Mouse (Mus musculus): ENCODE measurements at regions not wholly inside any gene's neighbourhood (a gene's known extent, or its start where the extent isn't known, plus 50 kb on each side); places are given as distances from the start of the nearest gene placed in this dataset.

GRCm38 (mm10) chr3:15074949-15075348 is 188.9 kb downstream of the Car2 start:
- Histone ChIP-seq H3K4me3 (replicated peaks) (no peak overlapping the region), H3K4me2 (no peak overlapping the region), H3K4me1 (replicated peaks) (0 out of 2 replicates have a peak, but pooled peaks cover 2% of the 10 kb centered on the region), H3K9me3 (replicated peaks) (no peaks in the 10 kb centered on the region), H3K27ac (no peak overlapping the region), H3K36me3 (no peaks in the 10 kb centered on the region), H3K27me3 (no peaks in the 10 kb centered on the region), H3K9ac (no peak overlapping the region)
- peak; percentile 71 for ATAC-seq (ENCODE audit: low read depth)
- DNase-seq: no peak

DNA sequence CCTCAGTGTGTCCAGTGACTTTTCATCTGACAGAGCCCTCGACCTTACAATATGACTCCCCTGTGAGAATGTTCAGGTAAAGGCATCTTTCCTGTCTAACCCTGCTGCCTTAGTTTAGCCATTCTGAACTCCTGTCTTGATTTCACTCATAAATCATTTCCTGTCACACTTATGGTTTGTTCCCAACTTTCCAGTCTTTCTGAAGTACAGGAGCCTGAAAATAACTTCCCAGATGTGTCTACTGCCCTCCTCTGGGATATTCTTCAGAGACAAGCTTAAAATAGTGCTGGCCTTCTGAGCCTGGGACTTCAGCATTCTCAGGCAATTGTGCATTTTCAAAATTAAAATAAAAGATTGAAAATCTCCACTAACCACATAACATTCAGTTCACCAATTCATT is 204.1 kb downstream of the Car2 start:
- no peaks in the 10 kb centered on the region for H3K4me1 ChIP-seq (replicated peaks)
- H3K4me2 ChIP-seq: no peak overlapping the region
- DNase-seq (no peak), ATAC-seq (ENCODE audit: low read depth) (no peak)
- 29% methylated on average over 1 of the region's 1 CpGs for WGBS (ENCODE audit: insufficient replicate concordance)
- no peak overlapping the region for H3K4me3 ChIP-seq (replicated peaks)
- no peak overlapping the region for H3K27ac ChIP-seq
- no peak overlapping the region for H3K9ac ChIP-seq
- no peaks in the 10 kb centered on the region for H3K27me3 ChIP-seq
- no peaks in the 10 kb centered on the region for H3K9me3 ChIP-seq (replicated peaks)
- no peaks in the 10 kb centered on the region for H3K36me3 ChIP-seq

DNA sequence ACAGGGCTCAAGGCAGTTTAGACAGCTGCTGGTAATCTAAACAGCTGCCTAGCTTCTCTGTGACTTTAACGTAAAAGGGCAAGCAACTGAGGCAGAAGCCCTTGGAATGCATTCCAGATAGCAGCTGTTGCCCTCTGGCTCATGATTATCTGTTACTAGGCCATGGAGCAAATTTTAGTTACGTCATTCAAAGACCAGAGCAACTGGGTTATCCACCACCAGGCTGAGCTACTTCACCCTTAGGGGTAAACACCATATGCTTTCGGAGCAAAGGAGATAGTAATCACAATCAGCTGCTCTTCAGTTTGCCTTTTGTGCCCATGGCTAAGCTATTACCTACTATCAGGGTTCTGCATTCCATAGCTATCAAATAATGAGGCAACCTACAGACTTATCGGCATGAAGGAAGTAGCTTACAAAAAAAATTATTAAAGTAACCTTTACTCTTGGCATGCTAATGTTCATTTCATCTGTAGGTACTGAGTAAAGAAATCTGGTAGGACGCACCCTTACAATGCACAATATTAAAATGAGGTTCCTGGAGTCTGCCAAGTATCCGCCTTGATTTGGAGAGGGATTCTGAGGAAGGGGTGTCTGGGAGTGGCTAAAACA is 212.2 kb downstream of the Car2 start:
- ATAC-seq (ENCODE audit: low read depth) (no peak), DNase-seq (no peak)
- Histone ChIP-seq H3K9me3 (replicated peaks) (no peaks in the 10 kb centered on the region), H3K9ac (no peak overlapping the region), H3K27me3 (no peaks in the 10 kb centered on the region), H3K4me2 (no peak overlapping the region), H3K36me3 (no peaks in the 10 kb centered on the region), H3K27ac (no peak overlapping the region), H3K4me3 (replicated peaks) (no peak overlapping the region), H3K4me1 (replicated peaks) (no peaks in the 10 kb centered on the region)
- WGBS (ENCODE audit: insufficient replicate concordance): 51% methylated on average over 6 of the region's 6 CpGs

- Histone ChIP-seq H3K4me1 (replicated peaks) (no peaks in the 10 kb centered on the region), H3K4me3 (replicated peaks) (no peak overlapping the region), H3K27ac (no peak overlapping the region), H3K36me3 (no peaks in the 10 kb centered on the region), H3K9ac (no peak overlapping the region), H3K27me3 (no peaks in the 10 kb centered on the region), H3K4me2 (no peak overlapping the region), H3K9me3 (replicated peaks) (no peaks in the 10 kb centered on the region)
- ATAC-seq (ENCODE audit: low read depth) (no peak), DNase-seq (no peak)
Observed at GRCm38 (mm10) chr3:15098981-15099380, 212.9 kb downstream of the Car2 start.

- Histone ChIP-seq H3K36me3 (no peaks in the 10 kb centered on the region), H3K4me3 (replicated peaks) (no peak overlapping the region), H3K27me3 (no peaks in the 10 kb centered on the region), H3K4me2 (no peak overlapping the region), H3K4me1 (replicated peaks) (no peaks in the 10 kb centered on the region), H3K9ac (no peak overlapping the region), H3K9me3 (replicated peaks) (no peaks in the 10 kb centered on the region), H3K27ac (no peak overlapping the region)
- ATAC-seq (ENCODE audit: low read depth): no peak
- 66% methylated on average over 4 of the region's 4 CpGs for WGBS (ENCODE audit: insufficient replicate concordance)
- no peak for DNase-seq
Observed at GRCm38 (mm10) chr3:15105627-15106026, 219.6 kb downstream of the Car2 start.

DNA sequence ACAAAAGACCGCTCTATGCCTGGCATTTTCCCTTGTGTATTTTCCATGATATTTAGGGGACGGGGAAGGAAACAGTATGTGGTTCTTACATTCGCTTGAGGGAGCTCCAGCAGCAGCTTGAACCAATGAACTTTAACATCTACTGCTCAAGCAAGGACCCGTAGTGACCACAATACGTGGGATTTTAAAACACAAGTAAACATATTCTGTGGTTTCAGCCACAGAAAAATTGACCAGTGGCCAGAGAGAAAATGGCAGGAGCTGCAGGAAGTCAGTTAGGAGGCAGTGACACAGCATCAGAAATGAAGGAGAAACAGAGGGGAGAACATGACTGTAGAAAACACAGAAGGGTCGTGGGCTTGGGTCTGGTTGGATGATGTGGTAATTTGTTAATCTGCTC is 220.2 kb downstream of the Car2 start:
- H3K4me3 ChIP-seq (replicated peaks): no peak overlapping the region
- no peaks in the 10 kb centered on the region for H3K36me3 ChIP-seq
- H3K9me3 ChIP-seq (replicated peaks): no peaks in the 10 kb centered on the region
- H3K27me3 ChIP-seq: no peaks in the 10 kb centered on the region
- no peak overlapping the region for H3K9ac ChIP-seq
- H3K27ac ChIP-seq: no peak overlapping the region
- no peak overlapping the region for H3K4me2 ChIP-seq
- 47% methylated on average over 6 of the region's 6 CpGs for WGBS (ENCODE audit: insufficient replicate concordance)
- no peaks in the 10 kb centered on the region for H3K4me1 ChIP-seq (replicated peaks)
- DNase-seq (no peak), ATAC-seq (ENCODE audit: low read depth) (no peak)

DNA sequence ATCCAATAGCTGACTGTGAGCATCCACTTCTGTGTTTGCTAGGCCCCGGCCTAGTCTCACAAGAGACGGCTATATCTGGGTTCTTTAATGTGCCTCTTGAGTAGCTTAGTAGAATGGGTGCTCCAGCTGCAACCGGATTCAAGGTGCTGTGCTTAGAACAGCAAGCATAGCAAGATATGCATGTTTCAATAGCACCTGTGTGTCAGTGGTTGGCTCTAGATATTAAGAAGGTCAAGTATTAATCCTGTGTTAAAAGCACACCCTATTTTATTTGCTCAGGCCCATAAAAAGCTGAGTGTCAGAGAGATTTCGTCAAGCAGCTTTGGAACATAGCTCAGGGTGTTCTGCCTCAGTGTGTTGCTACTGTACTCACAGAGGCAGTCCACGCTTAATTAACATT is 221.2 kb downstream of the Car2 start:
- Histone ChIP-seq H3K9ac (no peak overlapping the region), H3K4me2 (no peak overlapping the region), H3K4me3 (replicated peaks) (no peak overlapping the region), H3K4me1 (replicated peaks) (no peaks in the 10 kb centered on the region), H3K36me3 (no peaks in the 10 kb centered on the region), H3K27ac (no peak overlapping the region), H3K27me3 (no peaks in the 10 kb centered on the region), H3K9me3 (replicated peaks) (no peaks in the 10 kb centered on the region)
- WGBS (ENCODE audit: insufficient replicate concordance): 67% methylated on average over 5 of the region's 5 CpGs
- ATAC-seq (ENCODE audit: low read depth) (no peak), DNase-seq (no peak)

DNA sequence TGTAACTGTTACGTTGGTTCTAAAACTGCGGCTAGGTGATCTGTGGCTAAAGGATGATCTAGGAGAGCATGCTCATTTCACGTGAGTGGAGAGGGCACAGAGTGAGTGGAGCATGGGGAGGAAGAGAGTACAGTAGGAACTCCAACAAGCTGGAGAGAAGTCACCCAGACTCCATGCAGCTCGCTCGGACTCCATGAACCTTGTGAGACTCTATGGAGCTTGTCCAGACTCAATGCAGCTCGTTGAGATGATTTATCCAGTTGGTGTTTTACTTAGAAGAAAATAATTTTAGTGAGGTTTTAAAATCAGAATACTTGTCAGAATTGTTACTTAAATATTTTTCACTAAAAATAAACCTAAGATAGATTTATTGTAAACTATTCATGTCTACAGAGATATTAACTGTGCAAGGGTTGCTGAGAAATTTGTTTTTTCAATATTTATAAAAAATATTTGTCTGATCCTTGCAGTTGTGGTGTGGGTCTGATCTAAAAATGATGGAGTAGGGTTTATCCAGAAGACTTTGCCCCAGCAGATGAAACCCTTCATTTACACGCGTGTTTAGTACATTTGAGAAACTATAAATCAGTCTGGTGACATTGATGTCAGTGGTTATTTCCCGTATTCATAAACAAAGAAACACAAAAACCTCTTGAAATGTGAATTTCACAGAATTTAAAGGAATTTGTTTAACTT is 222.3 kb downstream of the Car2 start:
- Histone ChIP-seq H3K27me3 (no peaks in the 10 kb centered on the region), H3K4me1 (replicated peaks) (no peaks in the 10 kb centered on the region), H3K9ac (no peak overlapping the region), H3K4me2 (no peak overlapping the region), H3K36me3 (no peaks in the 10 kb centered on the region), H3K27ac (no peak overlapping the region), H3K9me3 (replicated peaks) (no peaks in the 10 kb centered on the region), H3K4me3 (replicated peaks) (no peak overlapping the region)
- DNase-seq (no peak), ATAC-seq (ENCODE audit: low read depth) (no peak)
- WGBS (ENCODE audit: insufficient replicate concordance): 72% methylated on average over 9 of the region's 9 CpGs

DNA sequence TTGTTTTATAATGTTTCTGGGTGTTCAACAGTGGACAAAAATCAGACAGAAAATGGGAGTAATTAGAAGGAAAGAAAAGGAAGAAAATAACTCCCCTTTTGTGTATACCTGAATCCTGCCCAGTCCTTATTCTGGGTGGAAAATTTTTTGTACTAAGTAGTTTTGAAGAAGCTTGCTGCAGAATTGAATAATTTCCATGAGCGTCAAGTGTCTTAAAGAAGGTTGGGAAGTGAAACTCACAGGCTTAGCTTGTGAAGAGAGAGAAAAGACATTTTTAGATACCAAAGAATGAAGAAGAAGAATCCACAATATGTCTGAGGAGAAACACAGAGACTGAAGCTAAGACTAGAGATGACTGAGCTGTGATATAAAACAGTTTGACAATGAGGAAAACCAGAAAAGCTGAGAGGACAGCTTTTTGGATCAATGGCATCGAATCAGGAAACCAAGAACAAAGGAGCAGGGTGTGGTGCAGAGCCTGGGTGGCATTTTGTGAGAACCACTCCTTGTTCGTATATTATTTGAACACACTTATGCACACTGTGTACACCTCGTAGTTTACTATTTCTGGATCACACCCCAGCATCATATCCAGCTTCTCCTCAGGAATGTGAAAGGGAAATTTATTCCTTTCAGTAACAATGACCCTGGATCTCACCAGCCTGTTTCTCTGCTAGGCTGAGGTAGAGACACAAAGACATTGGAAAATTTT is 221.9 kb downstream of the Gm9733 start:
- Histone ChIP-seq H3K36me3 (no peaks in the 10 kb centered on the region), H3K4me1 (replicated peaks) (no peaks in the 10 kb centered on the region), H3K27ac (no peak overlapping the region), H3K9ac (no peak overlapping the region), H3K4me2 (no peak overlapping the region), H3K9me3 (replicated peaks) (no peaks in the 10 kb centered on the region), H3K27me3 (no peaks in the 10 kb centered on the region), H3K4me3 (replicated peaks) (no peak overlapping the region)
- no peak for DNase-seq
- 57% methylated on average over 4 of the region's 4 CpGs for WGBS (ENCODE audit: insufficient replicate concordance)
- ATAC-seq (ENCODE audit: low read depth): no peak

GRCm38 (mm10) chr3:15112177-15112838 is 219.8 kb downstream of the Gm9733 start:
- Histone ChIP-seq H3K27ac (no peak overlapping the region), H3K27me3 (no peaks in the 10 kb centered on the region), H3K4me1 (replicated peaks) (no peaks in the 10 kb centered on the region), H3K9ac (no peak overlapping the region), H3K9me3 (replicated peaks) (no peaks in the 10 kb centered on the region), H3K4me2 (no peak overlapping the region), H3K4me3 (replicated peaks) (no peak overlapping the region), H3K36me3 (no peaks in the 10 kb centered on the region)
- ATAC-seq (ENCODE audit: low read depth): no peak
- WGBS (ENCODE audit: insufficient replicate concordance): 78% methylated on average over 2 of the region's 2 CpGs
- no peak for DNase-seq

DNA sequence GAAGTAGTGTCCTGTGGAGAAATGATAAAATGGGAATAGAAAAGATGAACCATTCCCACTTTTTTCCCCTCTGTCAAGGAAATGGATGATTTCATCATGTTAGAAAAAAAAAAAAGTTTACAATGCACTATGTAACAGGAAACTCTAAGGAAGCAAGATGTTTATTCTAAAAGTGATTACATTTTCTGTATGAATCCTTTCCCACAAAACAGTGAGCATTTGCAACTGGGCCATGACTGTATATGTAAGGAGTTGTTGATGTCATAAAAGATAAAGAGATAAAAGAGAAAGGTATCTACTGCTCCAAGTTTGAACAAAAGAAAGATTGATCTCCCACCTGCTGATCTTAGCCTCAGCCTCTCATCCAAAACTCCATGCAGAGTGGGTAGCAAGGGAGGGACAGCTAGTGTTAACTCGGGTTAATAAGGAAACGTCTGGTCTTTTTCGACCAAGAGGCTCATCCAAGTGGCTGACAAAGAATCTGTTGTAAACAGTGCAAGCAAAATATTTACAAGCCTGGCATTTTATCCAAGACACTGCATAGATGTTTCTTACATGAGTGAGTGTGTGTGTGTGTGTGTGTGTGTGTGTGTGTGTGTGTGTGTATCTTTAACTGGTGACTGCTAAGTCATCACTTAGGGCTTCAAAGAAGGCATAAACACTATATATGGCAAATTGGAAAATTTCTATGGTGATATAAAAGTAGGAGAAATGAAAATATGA is 213.3 kb downstream of the Gm9733 start:
- no peak for ATAC-seq (ENCODE audit: low read depth)
- no peak overlapping the region for H3K4me3 ChIP-seq (replicated peaks)
- WGBS (ENCODE audit: insufficient replicate concordance): 50% methylated on average over 3 of the region's 3 CpGs

More for the DNA sequence above, 213.3 kb downstream of the Gm9733 start:
- DNase-seq: no peak
- no peaks in the 10 kb centered on the region for H3K9me3 ChIP-seq (replicated peaks)
- no peaks in the 10 kb centered on the region for H3K36me3 ChIP-seq
- no peak overlapping the region for H3K27ac ChIP-seq
- no peaks in the 10 kb centered on the region for H3K27me3 ChIP-seq
- no peak overlapping the region for H3K9ac ChIP-seq
- no peaks in the 10 kb centered on the region for H3K4me1 ChIP-seq (replicated peaks)
- H3K4me2 ChIP-seq: no peak overlapping the region
